Mouse (Mus musculus) right cerebral cortex, postnatal 25 days (tissue): ENCODE measurements around the gene Dmac1.
"Not testable (repeated sequence)": the region's sequence is repeated elsewhere in the genome, so short reads cannot be mapped to it uniquely, and the experiment has no call there.

Experiments
- DNase-seq: peaks from one replicate; pipeline ENCODE4 v3.0.0; 2022

Dmac1 gene

DNA sequence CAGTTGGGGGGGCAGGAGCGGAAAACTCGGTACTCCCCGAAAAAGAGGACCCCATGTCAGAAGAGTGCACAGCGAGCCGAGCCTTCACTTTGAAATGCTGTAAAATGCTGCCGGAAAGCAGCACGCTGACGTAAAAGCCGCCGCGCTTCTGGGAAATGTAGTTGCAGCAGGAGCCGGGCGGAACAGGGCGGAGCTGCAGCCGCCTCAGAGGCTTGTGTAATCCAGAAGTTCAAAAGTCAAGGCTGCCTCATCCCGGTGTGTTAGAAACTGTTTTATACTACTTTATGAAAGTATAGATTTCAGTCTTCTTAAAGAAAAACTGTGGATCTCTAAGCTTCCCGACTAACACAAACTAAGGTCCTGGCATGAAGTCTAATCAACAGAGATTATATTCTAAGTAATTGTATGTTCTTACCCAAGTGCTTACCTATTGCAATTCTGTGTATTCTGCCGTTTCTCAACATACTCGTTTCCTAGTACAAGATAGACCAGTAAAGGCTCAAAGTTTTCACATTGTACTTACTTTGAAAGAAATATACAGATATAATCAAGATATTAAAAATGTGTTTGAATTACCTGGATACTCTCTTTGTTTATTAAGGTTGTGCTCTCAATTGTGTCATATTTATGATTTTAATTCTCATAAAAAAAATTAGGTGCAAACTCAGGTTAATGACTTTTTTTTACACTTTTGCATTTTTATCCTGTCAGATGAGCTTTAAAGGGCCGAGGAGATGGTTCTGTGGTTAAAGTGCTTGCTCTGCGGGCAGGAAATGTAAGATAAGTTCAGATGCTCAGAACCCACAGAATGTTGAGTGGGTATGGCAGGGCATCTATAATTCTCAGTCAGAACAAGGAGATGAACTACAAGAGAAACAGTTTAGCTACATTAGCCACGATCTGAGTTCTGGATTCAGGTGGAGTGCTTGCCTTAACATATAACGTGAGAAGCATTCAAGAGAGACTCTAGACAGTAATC, at the start of gene Dmac1:
Dmac1 (minus strand) TSS at position 109 of the 979 bp plus-strand sequence.
- DNase-seq: peak; percentile 91

DNA sequence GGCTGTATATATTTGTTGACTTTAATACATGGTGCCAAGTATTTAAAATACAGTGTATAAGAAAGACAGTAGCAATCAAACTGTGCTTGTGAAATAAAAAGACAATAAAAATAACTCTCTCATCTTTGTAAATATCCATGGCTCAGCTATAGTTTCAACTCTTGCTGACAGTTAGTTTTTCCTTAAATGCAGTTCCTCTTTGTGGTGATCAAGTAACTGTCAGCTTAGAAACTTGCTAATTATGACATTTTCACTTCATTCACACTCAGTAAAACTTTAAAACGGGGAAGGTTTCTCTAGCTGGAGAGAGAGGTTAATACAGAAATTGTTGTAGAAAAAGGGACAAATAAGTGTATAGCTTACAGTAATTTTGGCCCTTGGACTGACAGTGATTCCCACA, 37.3 kb upstream of the Dmac1 start:
- no peak for DNase-seq

DNA sequence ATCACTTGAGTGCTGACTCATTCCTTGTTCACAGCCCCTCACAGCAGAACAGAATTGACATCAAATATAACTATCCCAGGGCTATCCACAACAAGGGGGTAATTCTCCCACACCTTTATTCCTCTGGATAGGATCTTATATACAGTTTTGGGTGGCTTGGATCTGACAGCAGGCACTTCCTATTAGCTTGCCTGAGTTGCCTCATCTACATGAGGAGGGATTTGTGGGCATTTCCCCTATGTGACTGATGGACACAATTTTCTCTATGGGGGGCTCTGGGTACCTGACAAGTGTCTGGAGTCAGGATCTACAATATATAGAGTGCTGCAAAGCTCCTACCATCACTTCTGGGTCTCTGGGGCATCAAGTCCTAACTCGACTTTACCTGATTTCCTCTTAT, 36.9 kb upstream of the Dmac1 start:
- no peak for DNase-seq

DNA sequence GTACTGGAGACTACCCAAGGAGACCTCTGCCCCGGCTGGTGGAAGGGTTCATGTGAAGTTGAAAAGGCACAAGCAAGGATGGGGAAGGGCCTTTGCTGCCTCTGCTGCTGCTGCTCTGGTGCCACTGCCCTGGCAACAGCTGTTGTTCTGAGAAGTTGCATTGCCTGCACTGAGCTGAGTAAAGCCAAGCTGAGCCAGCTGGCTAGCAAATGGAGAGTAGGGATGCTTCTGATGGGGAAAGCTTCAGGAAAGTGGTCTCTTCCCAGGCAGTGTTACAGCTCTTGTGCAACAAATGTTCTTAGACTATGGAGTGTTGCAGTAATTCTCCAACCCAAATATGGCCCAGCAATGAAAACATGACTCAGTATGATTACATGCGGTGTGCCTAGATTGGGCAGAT, 33.8 kb upstream of the Dmac1 start:
- DNase-seq: no peak

DNA sequence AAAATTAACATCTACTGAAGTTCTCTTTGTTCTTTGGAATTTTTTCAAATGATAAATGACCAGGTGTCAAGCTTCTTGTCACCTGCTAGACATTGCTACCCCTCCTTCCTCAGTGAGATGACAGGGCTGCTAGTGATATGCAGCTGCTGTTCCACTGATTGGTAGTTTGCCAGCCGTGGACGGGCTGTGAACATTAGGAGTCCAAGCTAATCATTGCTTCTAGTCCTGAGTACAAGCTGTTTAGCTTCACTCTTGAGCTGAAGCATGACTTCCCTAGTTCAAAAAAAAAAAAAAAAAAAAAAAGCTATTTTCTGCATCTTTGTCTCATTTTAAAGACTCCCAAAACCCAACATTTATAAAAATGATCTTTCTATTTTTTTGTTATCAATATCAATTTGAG, 33.2 kb upstream of the Dmac1 start:
- no peak for DNase-seq

DNA sequence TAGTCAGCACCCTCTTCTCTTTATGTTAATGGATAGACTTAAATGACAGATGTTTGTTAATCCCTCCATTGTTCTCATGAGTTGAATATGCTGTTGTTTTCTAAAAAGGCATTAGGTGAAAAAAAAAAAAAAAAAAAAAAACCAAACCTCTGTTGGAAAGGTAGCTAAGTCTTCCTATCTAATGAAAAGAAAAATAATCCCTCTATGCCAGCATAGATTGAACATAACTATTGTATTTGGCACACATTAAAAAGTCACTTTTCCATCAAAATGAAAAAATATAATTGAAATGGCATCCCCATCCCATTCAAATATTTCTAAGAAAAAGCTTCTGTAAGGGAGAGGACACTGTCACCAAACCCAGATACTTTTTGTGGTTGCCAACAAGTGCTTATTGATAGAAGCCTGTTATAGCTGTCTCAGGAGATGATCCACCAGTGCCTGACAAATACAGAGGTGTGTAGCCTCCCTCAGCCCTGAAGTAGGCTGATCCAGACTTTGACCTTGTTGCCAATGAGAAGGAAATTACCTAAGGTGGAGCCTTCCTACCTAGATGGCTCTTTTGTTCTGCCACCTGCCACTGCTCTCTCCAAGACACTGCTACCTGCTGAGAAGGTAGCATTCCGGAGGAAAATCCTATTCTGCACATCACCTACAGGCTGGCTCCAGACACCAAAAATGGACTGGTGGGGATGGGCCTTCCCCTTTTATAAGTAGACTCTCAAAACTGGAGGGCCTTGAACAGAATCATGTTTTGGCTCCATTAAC, 22.3 kb upstream of the Dmac1 start:
- DNase-seq: no peak

DNA sequence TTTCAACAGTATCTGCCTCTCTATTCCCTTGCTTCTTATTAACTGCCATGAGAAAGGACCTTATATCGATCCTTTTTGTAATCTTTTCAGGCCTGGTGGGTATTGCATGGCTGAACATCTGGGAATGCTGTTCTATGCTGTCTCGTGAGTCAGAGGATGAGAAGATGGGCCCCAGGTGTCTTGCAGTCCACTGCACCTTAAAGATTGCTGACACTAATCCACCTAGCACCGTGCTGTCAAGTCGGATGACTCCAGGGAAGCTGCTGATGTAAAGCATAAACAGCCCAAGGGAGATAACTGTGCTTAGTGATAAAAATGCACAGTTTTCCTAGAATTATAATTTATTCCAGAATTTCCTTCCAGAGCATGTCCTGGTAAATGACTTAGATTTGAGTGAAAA, 14.2 kb upstream of the Dmac1 start:
- no peak for DNase-seq

DNA sequence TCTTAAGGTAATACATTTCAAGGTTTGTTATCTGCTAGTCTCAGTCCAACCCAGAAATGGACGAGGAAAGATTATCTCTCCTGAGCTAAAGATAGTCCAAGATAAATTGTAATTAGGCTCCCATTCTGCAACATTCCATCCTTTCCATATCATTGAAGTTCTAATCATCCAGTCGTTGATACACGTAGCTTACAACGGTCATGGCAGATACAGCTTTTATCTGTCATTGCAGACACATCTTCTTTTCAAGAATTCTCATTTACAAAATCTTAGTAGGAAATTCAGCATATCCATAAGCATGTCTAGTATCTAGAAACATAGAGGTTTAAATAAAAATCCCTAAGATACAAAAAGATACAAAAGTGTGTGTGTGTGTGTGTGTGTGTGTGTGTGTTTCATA, 13.0 kb upstream of the Dmac1 start:
- no peak for DNase-seq

DNA sequence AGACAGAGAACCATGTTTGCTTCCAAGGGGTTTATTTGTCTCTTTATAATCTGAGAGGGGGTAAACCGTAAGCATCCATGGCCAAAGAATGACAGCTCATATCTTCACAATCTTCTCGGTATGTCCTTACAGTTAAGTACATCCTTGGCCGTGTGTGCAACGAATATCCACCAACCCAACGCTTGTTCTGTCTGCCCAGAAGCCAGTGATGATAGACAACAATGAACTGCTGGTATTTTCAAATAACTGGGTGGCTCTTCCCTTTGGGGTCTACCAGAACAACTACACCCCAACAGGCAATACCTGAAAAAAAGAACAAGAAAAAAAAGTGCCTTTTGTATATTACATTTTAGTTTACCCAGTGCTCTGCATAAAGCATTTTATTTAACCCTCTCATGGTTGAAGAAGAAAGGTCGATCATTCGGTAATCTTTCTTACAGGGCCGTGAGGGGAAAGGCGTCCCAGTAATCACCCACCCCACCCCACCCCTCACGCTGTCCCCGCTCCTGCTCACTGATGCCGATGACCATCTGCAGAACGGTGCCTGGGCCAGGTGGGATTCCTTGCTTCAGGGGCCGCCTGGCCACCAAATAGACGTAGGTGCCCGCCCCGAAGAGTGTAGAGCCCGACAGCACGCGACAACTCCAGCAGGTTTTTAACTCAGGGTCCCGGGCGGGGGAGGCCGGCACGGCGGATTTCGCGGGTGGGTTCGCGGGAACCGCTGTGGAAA, 473 bp downstream of the Dmac1 start:
- no peak for DNase-seq

DNA sequence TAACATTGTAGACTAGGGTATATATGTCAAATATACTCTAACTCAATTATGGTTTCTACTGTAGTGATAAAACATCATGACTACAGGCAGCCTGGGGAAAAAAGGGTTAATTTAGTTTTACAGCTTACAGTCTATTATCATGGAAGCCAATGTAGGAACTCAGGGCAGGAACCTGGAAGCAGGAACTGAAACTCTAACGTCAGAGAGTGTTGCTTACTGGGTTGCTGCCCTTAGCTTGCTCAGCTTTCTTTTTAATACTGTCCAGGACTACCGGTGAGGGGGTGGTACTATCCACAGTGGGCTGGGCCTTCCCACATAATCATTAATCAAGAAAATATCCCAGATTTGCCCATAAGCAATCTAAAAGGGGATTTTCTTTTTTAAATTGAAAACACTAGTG, 2.4 kb downstream of the Dmac1 start:
- no peak for DNase-seq

DNA sequence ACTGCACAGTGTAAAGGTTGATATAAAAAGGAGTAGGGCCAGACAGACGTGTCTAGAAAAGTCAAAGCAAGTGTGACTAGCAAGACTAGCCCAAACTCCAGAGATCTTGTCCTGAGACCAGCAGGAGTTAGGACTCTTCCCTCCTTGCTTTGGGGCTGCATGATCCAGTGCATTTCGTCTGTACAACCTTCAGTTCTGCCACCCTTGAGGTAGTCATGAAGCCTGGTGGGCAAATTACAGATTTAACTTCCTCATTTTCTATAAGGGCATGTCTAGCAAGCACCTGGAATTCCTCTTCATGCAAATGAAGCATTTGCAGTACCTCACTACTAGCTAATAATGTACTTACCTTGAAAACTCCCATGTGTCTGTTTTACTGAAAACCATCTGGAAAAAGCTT, 10.2 kb downstream of the Dmac1 start:
- no peak for DNase-seq

DNA sequence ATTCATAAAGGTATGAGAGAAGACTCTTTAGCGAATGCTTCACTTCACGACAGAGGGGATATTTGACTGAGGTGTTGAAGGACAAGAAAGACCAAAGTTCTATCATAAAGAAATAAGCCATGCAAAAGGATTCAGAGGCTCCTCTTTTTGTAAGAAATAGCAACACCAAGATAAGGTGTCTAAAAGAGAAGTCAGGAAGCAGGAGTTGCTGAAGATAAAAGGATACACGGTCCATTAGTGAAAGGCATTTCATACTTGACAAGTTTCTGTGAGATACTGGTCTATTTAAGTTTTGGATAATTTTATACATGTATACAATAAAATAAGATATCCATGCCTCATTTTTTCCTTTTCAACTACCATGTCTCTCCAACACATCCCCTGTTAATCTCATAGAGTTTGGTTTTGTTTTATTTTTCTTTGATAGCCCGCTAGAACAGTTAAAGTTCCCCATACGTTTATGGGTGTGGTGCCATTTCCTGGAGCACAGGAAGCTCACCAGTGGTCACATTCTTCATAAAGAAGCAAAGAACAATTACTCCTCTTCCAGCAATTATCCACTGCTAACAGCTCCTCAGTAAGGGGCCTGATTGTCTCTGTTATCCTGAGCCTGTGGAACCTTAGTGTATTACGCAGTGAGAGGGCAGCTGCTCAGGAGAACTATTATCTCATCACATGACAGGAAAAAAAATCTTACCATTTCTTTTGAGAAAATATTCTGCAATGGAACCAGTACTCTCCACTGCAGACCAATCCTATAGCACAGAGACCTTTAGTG, 11.1 kb downstream of the Dmac1 start:
- no peak for DNase-seq

DNA sequence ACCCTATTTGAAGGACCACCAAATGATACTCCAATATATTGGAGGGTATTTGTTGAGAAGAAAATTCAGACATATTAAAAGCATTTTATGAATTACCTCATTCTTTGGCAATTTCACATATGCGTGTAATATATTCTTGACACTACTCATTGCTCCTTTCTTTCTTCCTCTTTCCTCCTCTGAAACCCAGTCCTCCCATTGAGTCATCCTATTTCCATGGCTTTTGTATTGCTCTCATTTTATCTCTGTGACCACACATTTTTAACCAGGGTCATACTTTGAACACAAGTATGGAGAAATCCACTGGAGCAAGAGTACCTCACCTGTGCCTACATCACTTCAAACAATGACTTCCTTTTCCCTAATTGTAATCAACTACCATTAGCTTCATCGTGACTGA, 13.9 kb downstream of the Dmac1 start:
- DNase-seq: no peak

DNA sequence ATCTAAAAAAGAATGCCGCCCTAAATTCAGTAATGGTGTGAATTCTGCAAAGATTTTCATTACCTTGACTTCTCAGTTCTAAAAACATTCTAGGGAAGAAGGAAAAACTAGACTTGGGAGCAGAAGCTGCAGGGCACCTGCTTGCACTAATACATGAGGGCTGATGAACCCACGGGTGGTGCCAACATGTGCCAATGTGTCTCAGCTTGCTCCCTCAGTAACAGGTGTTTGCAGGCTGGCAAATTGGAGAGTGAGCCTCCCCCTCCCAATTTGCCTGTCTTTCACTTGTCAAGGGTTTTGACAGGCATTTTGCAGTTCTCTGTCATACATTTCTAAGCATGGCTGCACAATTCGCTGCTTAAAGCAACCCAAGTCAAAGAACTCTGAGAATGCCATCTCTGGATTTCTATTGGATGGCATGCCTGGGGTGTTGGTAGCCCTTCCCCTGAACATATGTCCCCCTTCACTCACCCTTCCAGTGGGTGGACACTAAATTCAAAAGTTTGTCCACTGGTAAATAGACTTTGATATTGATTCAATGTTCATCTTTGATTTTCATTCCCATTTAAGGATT, 14.5 kb downstream of the Dmac1 start:
- no peak for DNase-seq

DNA sequence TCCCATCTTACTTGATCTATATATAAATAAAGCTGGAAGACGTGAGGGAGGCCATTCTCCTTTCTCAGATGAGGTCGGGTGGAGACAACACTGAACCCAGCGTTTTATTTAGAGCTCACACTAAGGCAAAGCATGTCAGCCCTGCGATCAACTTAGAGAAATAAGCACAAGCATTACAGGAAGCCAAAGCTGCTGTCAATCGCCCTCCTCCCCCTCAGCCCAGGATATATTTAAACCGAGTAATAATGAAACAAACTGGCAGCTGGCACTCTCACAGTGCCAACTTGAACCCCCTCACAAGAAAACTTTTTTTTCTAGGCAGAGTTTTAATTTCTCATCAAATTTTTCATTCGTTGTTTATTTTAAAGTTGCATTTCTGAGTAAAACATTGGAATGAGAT, 15.7 kb downstream of the Dmac1 start:
- DNase-seq: no peak

DNA sequence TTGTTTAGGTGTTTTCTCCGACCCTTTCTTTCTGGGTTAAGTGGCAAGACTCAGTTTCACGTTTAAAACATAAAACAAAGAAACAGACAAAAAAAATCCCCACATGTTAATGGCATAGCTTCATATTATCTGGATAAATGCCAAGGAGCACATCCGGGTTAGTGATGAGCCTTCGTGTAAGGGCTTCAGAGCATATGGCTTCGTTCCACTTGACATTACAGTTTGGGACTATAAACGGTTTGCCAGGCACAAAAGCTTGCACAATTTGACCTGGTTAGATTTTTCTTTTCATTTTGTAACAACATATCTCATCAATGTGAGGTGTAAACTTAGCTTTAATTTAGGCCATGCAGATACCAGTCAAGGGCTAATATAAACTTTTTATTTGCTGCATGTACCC, 17.9 kb downstream of the Dmac1 start:
- no peak for DNase-seq

DNA sequence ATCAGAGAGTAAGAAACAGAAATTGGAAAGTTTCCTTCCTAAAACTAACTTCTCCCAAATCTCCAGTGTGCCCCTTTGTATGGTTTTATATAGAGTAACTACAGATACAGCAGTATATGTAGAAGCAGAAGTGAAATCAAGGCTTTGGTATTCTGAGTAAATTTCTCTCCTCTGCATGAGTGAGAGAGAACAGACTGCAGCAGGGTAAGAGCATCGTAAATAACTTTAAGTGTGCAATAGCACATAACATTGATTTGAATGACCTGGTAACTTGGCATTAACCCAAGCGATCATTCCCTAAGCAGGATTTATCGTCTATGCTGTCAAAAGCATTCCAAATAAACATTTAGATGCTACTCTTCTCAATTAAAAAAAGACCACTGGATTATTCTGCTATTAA, 18.7 kb downstream of the Dmac1 start:
- DNase-seq: no peak

DNA sequence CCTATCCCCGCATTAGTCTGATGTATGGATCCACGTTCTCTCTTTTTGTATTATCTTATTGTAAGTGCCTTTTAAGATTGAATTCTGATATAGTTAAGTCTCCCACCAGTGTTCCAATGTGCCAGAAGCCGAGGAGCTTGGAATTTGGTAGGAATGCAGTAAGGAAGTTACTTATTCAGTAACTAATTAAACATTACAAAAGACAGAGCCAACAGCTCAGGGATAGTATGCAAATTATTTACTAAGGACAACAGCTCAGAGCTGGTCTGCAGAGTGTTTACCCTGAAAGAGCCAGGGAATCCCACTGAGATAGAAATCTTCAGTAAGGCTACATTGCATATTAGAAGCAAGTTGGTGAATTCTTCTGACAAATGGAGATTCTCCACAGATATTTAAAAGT, 43.5 kb downstream of the Dmac1 start:
- not testable (repeated sequence) for DNase-seq
